Mouse (Mus musculus) MEL (cell line): ENCODE results near the gene Misp. TPM values are rescaled to one million over a fixed set of nuclear protein-coding genes. Genes with fewer than 3 reads are reported as not detected.

Experiments
- DNase-seq: peaks from one replicate; pipeline ENCODE4 v3.0.0; 2011; ENCODE audit warnings: low read depth, low spot score
- H3K27ac ChIP-seq: 2 replicates; pipeline ENCODE4 v1.5.1; 2012; ENCODE audit warnings: low read depth, mild to moderate bottlenecking, control low read depth, low read length, moderate library complexity; ENCODE audit not compliant: control insufficient read depth
- H3K27me3 ChIP-seq, 2 experiments: fragments of 150-350 bp in 1 of 2; sonication (generic) in 1 of 2; 2 replicates each; pipeline ENCODE4 v1.6.1; 2012; ENCODE audit warnings: low read length in 2 of 2, mild to moderate bottlenecking in 2 of 2, improper control_type of control experiment in 1 of 2, moderate library complexity in 1 of 2; ENCODE audit not compliant: insufficient read depth in 2 of 2, control insufficient read depth in 1 of 2
- H3K36me3 ChIP-seq, 2 experiments: 2 replicates each; pipeline ENCODE4 v1.6.1; 2012 to 2014; ENCODE audit warnings: low read length in 2 of 2, improper control_type of control experiment in 1 of 2, inconsistent platforms in 1 of 2, mild to moderate bottlenecking in 1 of 2; ENCODE audit not compliant: insufficient read depth in 2 of 2, control insufficient read depth in 1 of 2
- H3K4me1 ChIP-seq, 2 experiments: fragments of 150-350 bp in 1 of 2; sonication (generic) in 1 of 2; 2 replicates each; pipeline ENCODE4 v1.6.1; 2012; ENCODE audit warnings: low read length in 2 of 2, improper control_type of control experiment in 1 of 2, mild to moderate bottlenecking in 1 of 2; ENCODE audit not compliant: insufficient read depth in 2 of 2, control insufficient read depth in 1 of 2
- H3K4me3 ChIP-seq, 2 experiments: fragments of 150-350 bp in 1 of 2; sonication (generic) in 1 of 2; 2 replicates each; pipeline ENCODE4 v1.5.1; 2012; ENCODE audit warnings: low read depth in 2 of 2, low read length in 2 of 2, mild to moderate bottlenecking in 2 of 2, moderate library complexity in 2 of 2, control low read depth in 1 of 2, improper control_type of control experiment in 1 of 2; ENCODE audit not compliant: control insufficient read depth in 1 of 2, insufficient read depth in 1 of 2
- H3K79me2 ChIP-seq: 2 replicates; pipeline ENCODE4 v1.6.1; 2012; ENCODE audit warnings: mild to moderate bottlenecking, low read length, moderate library complexity; ENCODE audit not compliant: control insufficient read depth, poor library complexity, insufficient read depth
- H3K9ac ChIP-seq: 2 replicates; pipeline ENCODE4 v1.6.1; 2012; ENCODE audit warnings: low read depth, mild to moderate bottlenecking, control low read depth, low read length, moderate library complexity; ENCODE audit not compliant: control insufficient read depth, poor library complexity, severe bottlenecking
- H3K9me3 ChIP-seq: fragments of 150-350 bp; sonication (generic); replicated peaks from 2 replicates; pipeline ENCODE4 v1.6.1; 2012; ENCODE audit warnings: mild to moderate bottlenecking, low read length, improper control_type of control experiment, moderate library complexity; ENCODE audit not compliant: insufficient read depth
- CHD2 ChIP-seq: IDR thresholded peaks from 2 replicates; pipeline ENCODE4 v1.6.1; 2011; ENCODE audit warnings: low read length, improper control_type of control experiment
- E2F4 ChIP-seq: IDR thresholded peaks from 2 replicates; pipeline ENCODE4 v1.6.1; 2011; ENCODE audit warnings: low read depth, low read length, improper control_type of control experiment, borderline replicate concordance
- ELF1 ChIP-seq: IDR thresholded peaks from 2 replicates; pipeline ENCODE4 v1.6.1; 2014; ENCODE audit warnings: low read depth, mild to moderate bottlenecking, inconsistent platforms, low read length, improper control_type of control experiment, moderate library complexity
- EP300 ChIP-seq, 2 experiments: IDR thresholded peaks; 2 replicates each; pipeline ENCODE4 v1.6.1; 2011; ENCODE audit warnings: improper control_type of control experiment in 2 of 2, low read length in 2 of 2, low read depth in 1 of 2, mild to moderate bottlenecking in 1 of 2
- ETS1 ChIP-seq: IDR thresholded peaks from 2 replicates; pipeline ENCODE4 v1.6.1; 2012; ENCODE audit warnings: low read depth, mild to moderate bottlenecking, inconsistent platforms, low read length, improper control_type of control experiment, moderate library complexity
- GATA1 ChIP-seq: IDR thresholded peaks from 2 replicates; pipeline ENCODE4 v1.6.1; 2011; ENCODE audit warnings: low read depth, low read length, improper control_type of control experiment
- HCFC1 ChIP-seq: IDR thresholded peaks from 2 replicates; pipeline ENCODE4 v1.6.1; 2012; ENCODE audit warnings: low read depth, mild to moderate bottlenecking, inconsistent platforms, low read length, improper control_type of control experiment, moderate library complexity
- JUND ChIP-seq: IDR thresholded peaks from 2 replicates; pipeline ENCODE4 v1.6.1; 2011; ENCODE audit warnings: low read depth, mild to moderate bottlenecking, improper control_type of control experiment, low read length
- MAFK ChIP-seq: IDR thresholded peaks from 2 replicates; pipeline ENCODE4 v1.6.1; 2011; ENCODE audit warnings: low read depth, mild to moderate bottlenecking, low read length, improper control_type of control experiment, borderline replicate concordance
- MAX ChIP-seq: IDR thresholded peaks from 2 replicates; pipeline ENCODE4 v1.6.1; 2011; ENCODE audit warnings: low read length, improper control_type of control experiment
- MAZ ChIP-seq: IDR thresholded peaks from 2 replicates; pipeline ENCODE4 v1.6.1; 2012; ENCODE audit warnings: low read depth, mild to moderate bottlenecking, inconsistent platforms, low read length, improper control_type of control experiment
- MXI1 ChIP-seq: IDR thresholded peaks from 2 replicates; pipeline ENCODE4 v1.6.1; 2011; ENCODE audit warnings: mild to moderate bottlenecking, low read depth, low read length, improper control_type of control experiment
- MYC ChIP-seq: IDR thresholded peaks from 2 replicates; pipeline ENCODE4 v1.6.1; 2011; ENCODE audit warnings: low read depth, mild to moderate bottlenecking, low read length, improper control_type of control experiment, moderate library complexity
- NELFE ChIP-seq: IDR thresholded peaks from 2 replicates; pipeline ENCODE4 v1.6.1; 2011; ENCODE audit warnings: low read depth, low read length, improper control_type of control experiment
- POLR2A ChIP-seq, 2 experiments: IDR thresholded peaks; 2 replicates each; pipeline ENCODE4 v1.6.1; 2011 to 2012; ENCODE audit warnings: low read length in 2 of 2, mild to moderate bottlenecking in 2 of 2, control low read depth in 1 of 2, improper control_type of control experiment in 1 of 2, low read depth in 1 of 2, moderate library complexity in 1 of 2; ENCODE audit not compliant: control insufficient read depth in 1 of 2, insufficient read depth in 1 of 2, poor library complexity in 1 of 2
- POLR2AphosphoS2 ChIP-seq: IDR thresholded peaks from 2 replicates; pipeline ENCODE4 v1.6.1; 2011; ENCODE audit warnings: low read length, improper control_type of control experiment
- POLR2AphosphoS5 ChIP-seq: IDR thresholded peaks from 2 replicates; pipeline ENCODE4 v1.6.1; 2012; ENCODE audit warnings: low read depth, borderline replicate concordance, mild to moderate bottlenecking, inconsistent platforms, low read length, moderate library complexity, mixed read lengths
- RAD21 ChIP-seq: IDR thresholded peaks from 2 replicates; pipeline ENCODE4 v1.6.1; 2011; ENCODE audit warnings: mild to moderate bottlenecking, low read depth, low read length, improper control_type of control experiment
- SIN3A ChIP-seq: IDR thresholded peaks from 2 replicates; pipeline ENCODE4 v1.6.1; 2012; ENCODE audit warnings: low read length, improper control_type of control experiment, inconsistent platforms
- SMC3 ChIP-seq: IDR thresholded peaks from 2 replicates; pipeline ENCODE4 v1.6.1; 2011; ENCODE audit warnings: low read depth, low read length, improper control_type of control experiment
- TBP ChIP-seq: IDR thresholded peaks from 2 replicates; pipeline ENCODE4 v1.8.0; 2011; ENCODE audit warnings: low read depth, low read length, improper control_type of control experiment
- TCF12 ChIP-seq: IDR thresholded peaks from 2 replicates; pipeline ENCODE4 v1.6.1; 2014; ENCODE audit warnings: low read depth, mild to moderate bottlenecking, inconsistent platforms, low read length, improper control_type of control experiment, moderate library complexity
- USF1 ChIP-seq: IDR thresholded peaks from 2 replicates; pipeline ENCODE4 v1.6.1; 2014; ENCODE audit warnings: low read depth, mild to moderate bottlenecking, inconsistent platforms, low read length, improper control_type of control experiment, moderate library complexity
- polyA plus RNA-seq, 2 experiments: library from polyadenylated mRNA; stranded (reverse) in 1 of 2; unstranded in 1 of 2; fragments of >175 nt in 1 of 2; fragments of >200 nt in 1 of 2; gene quantifications; 2 replicates each; pipeline versions ENCODE4 v1.2.1 to v1.2.4; 2012; ENCODE audit warnings: low replicate concordance in 2 of 2, low read depth in 1 of 2; ENCODE audit not compliant: insufficient read length in 2 of 2, insufficient read depth in 1 of 2, missing spikeins in 1 of 2
- total RNA-seq: library from RNA; depleted of rRNA; stranded (reverse); fragments of 300-350 nt; gene quantifications from 2 replicates; pipeline ENCODE4 v1.2.3, GENCODE M21; 2012

The Misp gene
- total and polyA plus RNA-seq, 3 experiments = not detected

DNA sequence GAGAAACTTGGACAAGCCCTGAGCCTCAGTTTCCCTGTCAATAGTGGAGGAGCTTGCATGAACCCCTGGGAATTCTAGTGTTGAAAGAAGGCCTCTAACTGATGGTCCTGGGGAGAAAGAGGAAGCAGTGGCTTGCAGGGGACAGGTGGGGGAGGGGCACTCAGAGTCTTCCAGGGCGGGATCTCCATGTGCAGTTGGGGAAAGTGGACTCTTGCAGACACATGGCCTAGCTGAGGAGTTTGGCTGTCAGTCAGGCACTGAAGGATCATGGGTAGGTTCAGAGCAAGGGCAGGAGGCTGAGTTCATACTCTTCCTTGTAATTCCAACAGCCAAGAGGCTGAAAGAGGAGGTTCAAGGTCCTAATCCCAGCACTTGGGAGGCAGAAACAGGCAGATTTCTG, 56.4 kb downstream of the Misp start:
- H3K9me3 ChIP-seq = no peaks in the 10 kb centered on the region
- H3K4me3 ChIP-seq = peak overlapping the region; percentile 43 to 56
- no peaks in the 10 kb centered on the region for H3K27me3 ChIP-seq
- H3K4me1 ChIP-seq = peaks cover 8 to 35% of the 10 kb centered on the region in 2 experiments; a peak in 3 of 4 replicates
- H3K79me2 ChIP-seq = no peaks in the 10 kb centered on the region
- peak overlapping the region; percentile 70 for H3K9ac ChIP-seq
- TF ChIP-seq JUND (no peak), ETS1 (peak; percentile 56; the same call in 1 of the 2 replicates), TBP (peak; percentile 70), POLR2AphosphoS5 (no peak), ELF1 (peak; percentile 50; the same call in 1 of the 2 replicates), POLR2A (IDR thresholded peaks at IDR 0.05; ENCODE audit: control insufficient read depth in 1 of 2, insufficient read depth in 1 of 2, low read depth in 1 of 2, low read length in 2 of 2, poor library complexity in 1 of 2) (peak; percentile 42 to 67; a peak in 2 of 4 replicates), MAFK (no peak), SIN3A (peak; percentile 66; the same call in 1 of the 2 replicates), SMC3 (no peak), RAD21 (no peak), MAZ (peak; percentile 51; the same call in 1 of the 2 replicates), NELFE (peak; percentile 38; the same call in 1 of the 2 replicates), POLR2AphosphoS2 (no peak), E2F4 (peak; percentile 52; the same call in 1 of the 2 replicates), GATA1 (0 out of 2 replicates have a peak, but pooled peaks have one; percentile 21), EP300 (IDR thresholded peaks at IDR 0.05; ENCODE audit: low read depth in 1 of 2, low read length in 2 of 2) (peak; percentile 58 to 64), MAX (peak; percentile 87), USF1 (0 out of 2 replicates have a peak, but pooled peaks have one; percentile 3), MYC (peak; percentile 97), MXI1 (peak; percentile 94), HCFC1 (peak; percentile 62), TCF12 (peak; percentile 49), CHD2 (peak; percentile 77)
- peak overlapping the region; percentile 78 for H3K27ac ChIP-seq
- DNase-seq = peak; percentile 92
- H3K36me3 ChIP-seq = peaks cover 0 to 13% of the 10 kb centered on the region in 2 experiments; a peak in 2 of 4 replicates
